Mouse (Mus musculus): ENCODE results near the gene Defa37. TPM values are rescaled to one million over a fixed set of nuclear protein-coding genes. Genes with fewer than 3 reads are reported as not detected.

Gene Defa37
- not detected in 2 replicates for polyA plus RNA-seq (2012)

DNA sequence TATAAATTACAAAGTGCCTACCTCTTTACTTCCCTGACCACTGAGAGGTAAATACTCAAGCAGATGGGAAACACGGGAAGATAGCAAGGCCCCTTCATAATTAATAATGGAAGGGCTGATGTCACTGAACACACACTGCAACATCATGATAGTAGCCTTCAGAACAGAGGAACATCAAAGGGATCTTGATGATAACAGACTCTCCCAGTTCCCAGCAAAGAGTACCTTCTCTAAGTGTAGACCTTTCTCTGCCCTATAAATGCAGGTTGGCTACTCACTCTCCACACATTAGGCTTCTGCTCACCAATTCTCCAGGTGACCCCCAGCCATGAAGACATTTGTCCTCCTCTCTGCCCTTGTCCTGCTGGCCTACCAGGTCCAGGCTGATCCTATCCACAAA is at the start of gene Defa37:
TSS of gene Defa37 (plus strand) at position 301 of the 400 bp plus-strand sequence.

DNA sequence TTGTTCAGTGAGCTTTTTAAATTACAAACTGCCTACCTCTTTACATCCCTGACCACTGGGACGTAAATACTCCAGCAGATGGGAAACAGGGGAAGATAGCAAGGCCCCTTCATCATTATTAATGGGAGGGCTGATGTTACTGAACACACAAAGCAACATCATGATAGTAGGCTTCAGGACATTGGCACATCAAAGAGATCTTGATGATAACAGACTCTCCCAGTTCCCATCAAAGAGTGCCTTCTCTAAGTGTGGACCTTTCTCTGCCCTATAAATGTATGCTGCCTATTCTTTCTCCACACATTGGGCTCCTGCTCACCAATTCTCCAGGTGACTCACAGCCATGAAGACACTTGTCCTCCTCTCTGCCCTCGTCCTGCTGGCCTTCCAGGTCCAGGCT is 36.5 kb upstream of the Defa37 start, which contains the start of gene Defa32:
TSS of gene Defa32 (plus strand) at position 301 of the 400 bp plus-strand sequence.

DNA sequence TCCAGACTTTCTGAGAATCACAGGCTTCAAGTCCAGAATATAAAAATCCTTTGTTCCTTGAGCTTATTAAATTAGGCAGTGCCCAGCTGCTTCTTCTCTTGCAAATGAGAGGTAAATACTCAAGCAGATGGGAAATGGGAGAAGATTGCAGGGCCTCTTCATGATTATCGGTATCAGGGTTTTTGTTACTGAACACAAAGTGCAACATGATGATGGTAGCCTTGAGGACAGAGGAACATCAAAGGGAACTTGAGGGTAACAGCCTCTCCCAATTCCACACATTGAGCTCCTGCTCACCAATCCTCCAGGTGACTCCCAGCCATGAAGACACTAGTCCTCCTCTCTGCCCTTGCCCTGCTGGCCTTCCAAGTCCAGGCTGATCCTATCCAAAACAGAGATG is 17.5 kb downstream of the Defa37 start, which contains the start of gene Defa28:
TSS of gene Defa28 (plus strand) at position 301 of the 400 bp plus-strand sequence.

DNA sequence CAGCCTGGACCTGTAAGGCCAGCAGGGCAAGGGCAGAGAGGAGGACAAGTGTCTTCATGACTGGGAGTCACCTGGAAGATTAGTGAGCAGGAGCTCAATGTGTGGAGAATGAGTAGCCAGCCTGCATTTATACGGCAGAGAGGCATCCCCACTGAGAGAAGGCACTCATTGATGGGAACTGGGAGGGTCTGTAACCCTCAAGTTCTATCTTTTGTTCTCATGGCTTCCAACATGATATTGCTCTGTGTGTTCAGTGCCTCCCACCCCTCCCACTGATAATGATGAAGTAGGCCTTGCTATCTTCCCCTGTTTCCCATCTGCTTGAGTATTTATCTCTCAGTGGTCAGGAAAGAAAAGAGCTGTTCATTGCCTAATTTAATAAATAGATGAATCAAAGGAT is 29.2 kb downstream of the Defa37 start, which contains the start of gene Gm7861:
TSS of gene Gm7861 (minus strand) at position 101 of the 400 bp plus-strand sequence.

Other genes with a start within 250 kb of the Defa37 start
- gene Defa27, start 249.8 kb upstream of the Defa37 start, polyA plus RNA-seq (2012) = not detected in 2 replicates
- gene Defa29, start 238.4 kb upstream of the Defa37 start, polyA plus RNA-seq (2012) = not detected in 2 replicates
- not detected in 2 replicates for gene Defa2, start 186.9 kb upstream of the Defa37 start, polyA plus RNA-seq (2012)
- gene Defa33, start 173.6 kb upstream of the Defa37 start, polyA plus RNA-seq (2012) = not detected in 2 replicates
- gene Defa36, start 138.0 kb upstream of the Defa37 start, polyA plus RNA-seq (2012) = not detected in 2 replicates
- not detected in 2 replicates for gene Gm7849, start 108.8 kb upstream of the Defa37 start, polyA plus RNA-seq (2012)
- not detected in 2 replicates for gene Defa20, start 56.1 kb upstream of the Defa37 start, polyA plus RNA-seq (2012)
- gene Defa32, start 36.4 kb upstream of the Defa37 start, polyA plus RNA-seq (2012) = not detected in 2 replicates
- not detected in 2 replicates for gene Defa28, start 17.6 kb downstream of the Defa37 start, polyA plus RNA-seq (2012)
- gene Gm7861, start 29.1 kb downstream of the Defa37 start, polyA plus RNA-seq (2012) = not detected in 2 replicates
- gene Defa26, start 52.8 kb downstream of the Defa37 start, polyA plus RNA-seq (2012) = not detected in 2 replicates
- not detected in 2 replicates for gene Defa17, start 90.4 kb downstream of the Defa37 start, polyA plus RNA-seq (2012)
- not detected in 2 replicates for gene Defa34, start 100.4 kb downstream of the Defa37 start, polyA plus RNA-seq (2012)
- not detected in 2 replicates for gene AY761184, start 138.3 kb downstream of the Defa37 start, polyA plus RNA-seq (2012)
- not detected in 2 replicates for gene Defa24, start 169.1 kb downstream of the Defa37 start, polyA plus RNA-seq (2012)